Mouse (Mus musculus): ENCODE measurements around the gene Mmp12.
"Not testable (repeated sequence)": the region's sequence is repeated elsewhere in the genome, so short reads cannot be mapped to it uniquely, and the experiment has no call there.

Gene Mmp12

DNA sequence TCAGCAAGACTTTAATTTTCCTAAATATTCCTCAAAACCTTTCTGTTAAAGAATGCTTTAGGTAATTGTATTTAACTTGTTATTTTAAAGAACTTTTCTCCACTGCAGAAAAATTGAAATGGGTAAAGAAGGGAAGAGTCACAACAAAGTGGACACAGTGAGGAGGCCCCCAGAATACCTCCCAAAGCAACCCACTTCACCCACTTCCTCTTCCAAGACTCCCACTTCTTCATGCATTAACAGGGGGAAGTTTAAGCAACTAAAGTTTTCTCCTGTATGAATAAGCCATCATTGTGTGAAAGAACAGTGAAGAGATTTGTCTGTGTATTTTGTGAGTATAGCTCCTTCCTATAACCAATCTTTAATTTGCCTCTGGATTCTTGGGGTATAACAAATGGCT lies at the start of gene Mmp12:
TSS of gene Mmp12 (plus strand) at position 275 of the 400 bp plus-strand sequence.
- DNase-seq (ENCODE audit: low spot score in 2 of 2): no peak

DNA sequence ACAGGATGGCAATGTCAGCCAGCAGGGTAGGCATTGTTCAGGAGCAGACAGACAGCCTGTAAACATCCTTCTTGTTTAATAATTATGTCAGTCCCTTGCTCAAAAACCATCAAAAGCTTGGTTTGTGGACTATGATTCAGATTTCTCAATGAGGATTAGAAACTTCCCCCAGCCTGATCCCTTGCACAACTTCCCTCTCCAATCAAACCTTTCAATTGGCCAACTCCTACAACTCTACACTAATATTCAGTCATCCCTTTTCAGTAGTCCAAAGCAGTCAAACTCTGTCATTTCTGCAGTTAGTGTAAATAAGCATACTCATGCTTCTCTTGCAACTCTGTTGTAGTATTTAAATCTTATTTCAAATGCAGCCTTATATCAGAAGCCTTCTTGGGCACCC lies 12.3 kb upstream of the Mmp12 start:
- no peak for DNase-seq (ENCODE audit: low spot score in 2 of 2)

DNA sequence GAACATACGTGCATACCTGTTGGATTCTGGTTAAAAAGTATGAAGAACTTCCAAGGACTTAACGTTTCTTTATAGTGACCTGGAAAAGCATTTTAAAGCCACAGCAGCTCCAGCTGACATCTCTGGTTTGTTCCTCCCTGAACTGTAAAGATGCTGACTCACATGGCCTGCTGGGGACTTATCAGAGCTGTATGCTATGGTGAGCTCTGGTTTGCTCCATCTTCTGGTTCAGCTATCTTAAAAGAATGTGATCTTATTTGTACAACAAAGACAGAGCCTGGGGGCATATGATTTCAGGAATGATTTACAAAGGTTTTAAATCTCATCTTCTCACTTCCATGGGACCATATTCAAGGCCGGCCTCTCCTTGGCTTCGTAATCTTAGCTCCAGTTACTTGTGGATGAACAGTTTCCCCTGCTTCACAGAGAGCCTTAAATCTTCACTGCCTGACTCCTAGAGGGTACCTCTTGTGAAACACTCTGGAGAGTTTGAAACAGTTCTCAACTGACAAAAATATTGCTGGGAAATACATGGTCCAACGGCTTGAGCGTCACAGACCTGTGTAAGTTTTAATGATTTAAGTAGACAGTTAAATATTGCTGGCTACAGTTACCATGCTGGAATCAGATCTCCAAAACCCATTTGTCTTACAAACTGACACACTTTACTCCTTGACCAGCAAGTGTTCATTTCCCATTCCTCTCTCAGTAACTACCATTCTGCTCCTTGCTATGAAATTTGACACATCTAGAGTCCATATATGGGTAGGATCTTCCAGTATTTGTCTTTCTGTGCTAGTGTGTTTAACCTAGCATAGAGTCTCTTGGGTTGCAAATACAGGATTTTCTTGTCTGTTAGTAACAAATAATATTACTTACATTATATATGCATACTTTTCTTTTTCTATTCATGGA lies 8.2 kb upstream of the Mmp12 start:
- no peak for DNase-seq (ENCODE audit: low spot score in 2 of 2)

DNA sequence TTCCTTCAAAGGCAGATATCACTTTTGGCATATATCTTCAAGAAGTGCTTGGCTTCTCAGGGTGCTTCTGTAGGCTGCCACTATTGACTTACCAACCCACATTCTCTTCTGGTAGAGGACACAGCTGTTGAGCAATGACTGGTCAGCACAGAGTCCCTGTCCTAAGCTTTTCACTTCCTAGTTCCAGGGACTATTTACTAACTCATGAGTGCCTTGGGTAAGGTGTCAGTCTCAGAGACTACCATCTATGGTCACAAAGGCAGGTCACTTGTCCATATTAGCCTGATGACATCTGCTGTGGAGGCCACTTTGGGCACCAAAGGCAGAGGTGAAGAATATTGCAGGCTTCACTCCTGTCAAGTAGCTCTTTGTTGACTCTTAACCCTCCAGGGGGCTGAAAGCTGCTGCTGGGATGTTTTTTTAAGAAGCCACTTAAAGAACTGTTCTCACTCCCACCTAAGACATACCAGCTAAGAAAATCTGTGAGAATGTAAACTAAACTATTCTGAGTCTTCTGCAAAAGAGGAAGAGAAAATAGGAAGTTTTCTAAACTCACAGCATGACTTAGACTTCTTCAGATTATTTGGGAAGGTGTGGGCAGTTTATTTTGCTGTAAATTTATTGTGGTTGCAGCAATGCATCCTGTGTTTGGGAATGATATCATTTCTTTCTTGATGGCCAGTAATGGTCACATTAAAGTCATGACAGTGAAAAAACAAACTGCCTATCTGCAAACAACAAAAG lies 7.3 kb upstream of the Mmp12 start:
- DNase-seq (ENCODE audit: low spot score in 2 of 2): no peak

DNA sequence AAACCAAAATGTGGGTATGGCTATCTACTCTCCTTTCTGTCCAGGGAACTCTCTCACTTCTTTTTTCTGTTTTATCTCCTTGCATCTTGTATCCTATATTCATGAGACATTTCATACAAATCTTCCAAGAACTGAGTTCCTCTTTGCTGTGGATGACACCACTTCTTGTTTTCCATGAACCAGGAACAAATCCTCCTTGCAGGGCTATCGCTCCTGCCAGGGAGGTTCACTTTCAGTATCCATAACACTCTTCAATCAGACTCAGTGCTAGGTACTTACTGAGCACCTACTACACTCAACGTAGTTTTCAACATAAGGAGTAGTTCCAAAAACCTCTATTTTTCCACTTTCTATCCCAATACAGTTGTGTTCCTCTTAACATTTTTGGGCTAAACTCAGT lies 1.3 kb downstream of the Mmp12 start:
- DNase-seq (ENCODE audit: low spot score in 2 of 2): no peak

DNA sequence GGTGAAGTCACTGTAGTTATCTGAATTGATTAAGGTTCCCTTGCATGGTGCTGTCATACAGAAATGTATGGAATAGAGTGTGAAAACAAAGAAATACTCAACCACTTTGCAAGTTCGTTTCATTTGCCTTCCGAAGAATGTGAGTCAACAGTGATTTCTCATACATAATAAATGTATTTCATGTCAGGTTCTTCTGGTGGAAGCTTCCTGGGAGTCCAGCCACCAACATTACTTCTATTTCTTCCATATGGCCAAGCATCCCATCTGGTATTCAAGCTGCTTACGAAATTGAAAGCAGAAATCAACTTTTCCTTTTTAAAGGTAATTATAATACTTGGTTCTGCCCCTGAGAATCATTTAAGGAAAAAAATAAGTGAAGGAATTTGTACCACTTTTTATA lies 10.4 kb downstream of the Mmp12 start:
- no peak for DNase-seq (ENCODE audit: low spot score in 2 of 2)

DNA sequence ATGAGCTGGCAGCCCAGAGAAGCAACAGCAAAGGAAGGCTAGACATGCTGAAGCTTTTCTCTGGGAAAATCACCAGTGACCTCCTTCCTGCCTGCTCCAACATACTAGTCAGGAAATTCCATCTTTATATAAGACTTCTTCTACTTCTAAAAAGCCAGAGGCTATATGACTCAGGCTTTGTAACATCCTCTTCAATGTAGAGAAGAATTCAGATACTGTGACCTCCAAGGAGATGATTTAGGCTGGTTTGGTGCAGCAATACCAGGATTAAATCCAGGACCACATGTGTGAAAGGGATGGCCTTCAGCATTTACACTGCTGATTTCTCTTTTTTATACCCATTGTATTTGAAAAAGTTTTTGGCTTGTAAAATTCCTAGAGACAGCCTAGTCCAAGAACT lies 43.8 kb downstream of the Mmp12 start, which contains the start of gene Mmp1b:
TSS of gene Mmp1b (minus strand) at position 101 of the 400 bp plus-strand sequence.
- no peak for DNase-seq (ENCODE audit: low spot score in 2 of 2)

DNA sequence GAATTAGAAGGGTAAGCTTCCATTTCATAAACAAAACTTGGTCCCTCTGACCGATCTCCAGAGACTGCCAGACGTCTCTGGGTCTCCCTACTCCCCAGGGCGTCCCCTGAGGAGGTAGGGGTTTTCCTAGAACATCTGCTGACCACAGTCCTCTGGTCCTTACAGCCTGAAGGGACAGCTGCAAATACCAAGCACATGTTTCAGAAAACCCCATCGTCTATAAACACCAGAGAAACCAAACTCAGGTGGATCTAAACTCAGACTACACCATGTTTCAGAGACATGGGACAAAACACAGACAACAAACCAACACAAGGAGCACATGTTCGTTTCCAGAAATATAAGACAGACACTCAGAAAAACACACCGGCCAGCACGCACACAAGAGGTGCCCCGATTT lies 52.4 kb downstream of the Mmp12 start:
- DNase-seq (ENCODE audit: low spot score in 2 of 2): not testable (repeated sequence)
